Mouse (Mus musculus) T-helper 17 cell (primary cell): ENCODE data around the gene Rmdn2.

Experiments used
- in situ Hi-C, 2 experiments: fragments of 300-600 bp; cut with MboI, MseI; formaldehyde crosslinking; loops; 1 replicate in 1 of 2; 2 replicates in 1 of 2; pipeline ENCODE4 v1.15.1; 2025; ENCODE audit warnings: high pct_unique_total_duplicates in 2 of 2

Gene Rmdn2

DNA sequence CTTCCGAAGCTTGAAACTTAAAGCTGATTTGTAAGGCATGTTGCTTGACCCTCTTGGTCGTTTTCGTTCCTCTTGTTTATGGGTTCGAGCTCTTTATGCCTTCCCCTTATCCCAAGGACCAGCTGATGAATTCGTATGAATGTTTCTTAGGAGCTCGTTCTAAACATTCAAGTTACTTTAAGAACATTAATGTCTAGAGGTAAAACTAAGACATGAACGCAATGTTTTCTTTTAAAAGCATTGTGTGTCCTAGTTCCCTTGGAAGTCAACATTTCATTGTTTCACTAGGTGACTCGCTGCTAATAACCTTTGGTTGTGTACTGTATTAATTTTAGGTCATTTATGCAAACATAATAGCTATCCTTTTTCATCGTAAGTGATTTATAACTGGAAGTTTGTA, 4.2 kb downstream of the Rmdn2 start:
- in situ Hi-C loops = no loop called here

DNA sequence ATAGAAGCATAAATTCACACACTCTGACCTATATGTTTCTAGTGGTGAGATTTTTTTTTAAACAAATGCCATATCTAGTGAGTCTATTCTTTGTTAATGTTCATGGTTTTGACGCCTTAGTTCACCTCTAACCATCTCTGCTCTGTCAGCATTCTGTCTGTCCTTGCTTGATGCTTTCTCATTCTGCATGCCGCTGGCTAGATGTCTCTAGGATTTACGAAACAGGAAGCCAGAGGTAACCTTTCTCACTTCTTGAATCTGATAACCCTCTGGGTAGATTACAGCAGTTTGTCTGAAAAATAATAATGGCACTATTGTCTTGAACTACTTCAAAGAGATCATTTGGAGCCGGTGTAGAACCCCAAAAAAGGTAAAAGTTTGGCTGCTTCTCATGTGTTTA, 5.0 kb downstream of the Rmdn2 start:
- in situ Hi-C loops = no loop called here

DNA sequence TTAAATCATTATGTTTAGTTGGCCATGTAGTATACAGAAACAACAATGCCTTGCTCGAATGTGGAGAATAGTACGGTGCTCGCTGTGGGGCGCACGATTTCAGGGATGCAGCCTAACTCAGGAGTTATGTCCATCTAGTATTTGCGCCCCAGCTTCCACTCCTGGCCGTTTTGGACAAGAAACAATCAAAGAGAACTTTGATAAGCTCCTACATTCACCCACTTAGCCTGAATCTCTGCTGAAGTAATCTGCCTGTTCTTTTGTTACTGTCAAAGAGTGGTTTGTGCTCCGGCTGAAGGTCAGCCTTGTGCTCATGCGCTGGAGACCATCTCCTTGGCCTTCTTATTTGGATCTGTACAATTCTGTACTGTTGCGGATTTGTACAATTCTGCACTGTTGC, 6.8 kb downstream of the Rmdn2 start:
- in situ Hi-C loops = no loop called here

DNA sequence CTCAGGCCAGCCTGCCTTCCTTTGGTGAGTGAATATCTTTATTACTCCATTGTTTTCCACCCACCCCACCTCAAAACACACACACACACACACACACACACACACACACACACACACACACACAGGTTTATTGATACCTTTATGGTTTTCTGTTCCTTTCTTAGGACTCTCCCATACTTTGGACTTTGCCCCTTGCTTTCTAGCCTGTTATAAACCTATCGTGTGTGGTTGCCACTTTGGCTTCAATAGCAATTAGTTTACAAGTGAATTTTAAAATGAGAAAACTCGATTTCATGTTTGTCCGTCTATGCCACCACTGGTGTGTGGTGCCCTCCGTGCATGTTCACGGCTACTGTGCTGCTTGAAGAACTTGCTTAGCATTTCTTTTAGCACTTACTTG, 7.3 kb downstream of the Rmdn2 start:
- in situ Hi-C loops = no loop called here

DNA sequence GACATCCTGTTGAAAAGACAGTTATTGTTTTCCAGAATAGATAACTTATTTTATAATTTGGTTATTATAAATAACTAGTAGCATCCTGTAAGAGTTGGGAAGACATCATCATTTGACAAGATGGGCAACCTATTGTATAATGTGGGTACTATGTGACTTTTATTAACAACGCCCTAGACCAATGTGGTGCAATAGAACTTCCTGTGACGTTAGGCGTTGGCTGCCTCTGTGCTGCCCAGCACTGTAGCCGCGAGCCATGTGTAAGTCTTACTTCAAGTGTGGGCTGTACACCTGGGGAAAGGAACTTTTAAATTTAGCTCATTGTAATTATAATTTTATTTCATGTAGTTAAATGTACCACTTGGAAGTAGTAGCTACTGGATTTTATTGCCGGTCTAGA, 10.4 kb downstream of the Rmdn2 start:
- in situ Hi-C loops = no loop called here

DNA sequence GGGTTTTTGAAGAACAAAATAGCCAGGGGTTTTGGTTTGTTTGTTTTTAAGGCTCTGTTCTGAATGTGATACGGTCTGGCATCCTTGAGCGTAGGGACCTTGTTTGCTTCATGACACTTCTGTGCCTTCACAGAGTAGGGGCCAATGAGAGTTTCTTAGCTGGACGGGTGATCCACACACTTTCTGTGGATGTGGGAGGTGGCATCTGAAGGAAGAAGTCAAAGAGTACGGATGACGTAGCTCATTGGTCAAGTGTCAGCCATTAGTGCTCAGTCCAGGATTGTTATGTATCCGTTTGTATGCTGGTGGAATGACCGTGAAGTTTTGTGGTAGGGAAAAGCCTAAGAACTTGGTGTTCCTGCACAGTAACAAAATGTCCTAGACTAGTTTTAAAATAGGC, 10.9 kb downstream of the Rmdn2 start:
- in situ Hi-C loops = no loop called here

DNA sequence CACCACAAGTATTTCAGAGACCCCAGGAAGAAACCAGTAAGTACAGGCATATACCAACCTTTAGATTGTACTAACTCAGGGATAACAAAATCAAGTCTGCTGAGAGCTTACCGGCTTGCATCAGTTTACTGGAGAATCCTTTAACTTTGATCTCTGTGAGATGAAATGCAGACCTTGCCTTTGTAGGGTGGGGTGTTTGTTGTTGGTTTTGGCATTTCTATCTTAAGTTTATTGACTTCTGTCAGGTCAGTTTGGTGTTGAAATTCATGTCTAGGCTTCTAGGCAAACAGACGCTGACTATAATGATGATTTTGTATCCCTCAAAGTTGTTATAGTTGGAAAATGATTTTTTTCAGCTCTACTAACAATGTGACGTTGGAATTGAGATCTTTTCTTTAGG, 12.2 kb downstream of the Rmdn2 start:
- in situ Hi-C loops = no loop called here

DNA sequence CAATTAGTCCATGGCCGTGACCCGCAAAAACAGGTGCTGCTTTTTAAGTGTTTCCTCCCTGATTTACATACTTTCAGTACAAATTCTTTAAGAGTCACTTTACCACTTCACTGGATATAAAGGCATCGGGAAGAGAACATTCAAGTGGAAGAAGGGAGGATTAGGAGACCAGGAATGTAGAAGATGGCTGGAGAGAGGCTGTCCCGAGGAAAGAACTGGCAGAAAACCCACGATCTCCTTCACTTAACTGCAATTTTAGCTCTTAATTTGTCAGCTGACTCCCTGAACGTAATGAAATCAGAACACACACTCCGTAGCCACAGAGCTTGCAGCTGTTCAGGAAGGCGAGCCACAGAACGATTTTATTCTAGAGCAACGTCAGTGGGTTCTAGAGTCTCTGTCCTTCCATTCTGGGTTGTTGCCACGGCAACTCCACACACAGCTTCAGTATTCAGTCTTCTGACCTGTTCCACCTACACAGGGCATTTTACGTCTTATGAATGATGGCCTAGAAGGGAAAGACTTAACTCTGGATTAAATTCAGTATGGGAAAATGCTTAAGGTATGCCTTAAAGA, 14.7 kb downstream of the Rmdn2 start:
- in situ Hi-C loops = no loop called here

DNA sequence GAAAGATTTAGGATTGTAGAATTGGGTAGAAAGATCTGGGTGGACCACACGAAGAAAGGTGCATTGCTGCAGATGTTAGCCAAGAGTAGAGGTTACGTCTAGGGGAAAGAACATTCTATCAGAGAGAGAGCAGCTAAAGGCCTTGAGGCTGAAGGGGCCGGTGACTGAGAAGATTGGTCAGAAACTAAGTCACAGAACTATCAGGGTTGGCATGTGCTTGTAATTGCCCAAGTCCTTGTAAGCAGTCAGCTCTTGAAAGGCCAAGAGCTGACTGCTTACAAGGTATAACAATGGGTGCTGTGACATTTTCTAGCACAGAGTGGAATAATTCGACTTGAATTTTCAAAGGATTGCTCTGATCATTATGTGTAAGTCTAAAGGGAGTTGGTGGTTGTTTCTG, 38.2 kb downstream of the Rmdn2 start:
- in situ Hi-C loops = no loop called here

DNA sequence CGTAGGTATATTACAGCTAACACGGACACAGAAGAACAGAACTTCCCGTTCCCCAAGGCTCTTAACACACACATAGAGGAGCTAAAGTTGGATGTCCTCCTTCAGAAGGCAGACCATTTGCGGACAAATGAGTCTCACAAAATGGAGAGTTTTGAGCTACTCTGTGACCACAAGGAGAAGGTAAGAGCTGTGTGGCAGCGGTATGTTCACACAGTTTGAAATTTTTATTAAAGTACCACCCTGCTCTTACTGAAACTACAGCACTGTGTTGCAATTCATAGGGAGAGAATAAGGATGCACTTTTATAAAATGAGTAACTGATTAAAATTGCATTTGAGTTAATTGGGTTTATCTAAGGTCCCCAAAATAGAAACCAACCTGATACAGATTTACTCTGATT, 38.6 kb downstream of the Rmdn2 start:
- in situ Hi-C loops = no loop called here

DNA sequence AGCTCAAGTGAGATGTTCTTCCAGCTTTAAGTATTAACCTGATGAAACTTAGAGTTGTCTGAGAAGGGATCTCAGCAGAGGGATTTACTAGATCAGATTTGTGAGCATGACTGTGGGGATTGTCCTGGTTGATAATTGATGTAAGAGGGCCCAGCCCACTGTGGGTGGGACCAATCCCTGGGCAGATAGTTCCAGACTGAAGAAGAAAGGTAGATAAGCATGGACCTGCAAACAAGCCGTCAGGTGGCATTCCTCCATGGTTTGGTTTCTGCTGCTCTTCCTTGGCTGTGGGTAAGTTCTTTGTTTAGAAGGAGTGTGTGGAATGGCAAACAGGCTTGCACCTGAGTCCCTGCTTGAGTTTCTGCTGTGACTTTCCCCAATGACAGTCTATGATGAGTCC, 41.5 kb downstream of the Rmdn2 start:
- in situ Hi-C loops = no loop called here

DNA sequence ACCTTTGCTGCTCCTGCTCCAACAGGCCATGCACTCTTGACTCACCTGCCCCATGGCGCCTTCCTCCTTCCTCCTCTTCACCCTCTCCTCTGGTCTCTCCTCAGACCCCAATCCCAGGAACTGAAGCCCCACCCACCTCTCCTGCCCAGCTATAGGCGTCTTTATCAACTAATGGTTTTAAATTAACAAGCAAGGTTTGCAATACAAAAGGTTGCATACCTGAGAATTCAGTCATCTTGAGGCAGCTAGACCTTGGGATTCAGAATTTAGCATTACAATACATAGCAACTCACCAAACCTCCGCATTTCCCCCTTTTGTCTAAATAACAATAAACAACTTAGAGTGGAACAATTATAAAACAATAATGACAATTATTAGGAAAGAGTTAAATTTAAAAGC, 42.5 kb downstream of the Rmdn2 start:
- in situ Hi-C loops = no loop called here

DNA sequence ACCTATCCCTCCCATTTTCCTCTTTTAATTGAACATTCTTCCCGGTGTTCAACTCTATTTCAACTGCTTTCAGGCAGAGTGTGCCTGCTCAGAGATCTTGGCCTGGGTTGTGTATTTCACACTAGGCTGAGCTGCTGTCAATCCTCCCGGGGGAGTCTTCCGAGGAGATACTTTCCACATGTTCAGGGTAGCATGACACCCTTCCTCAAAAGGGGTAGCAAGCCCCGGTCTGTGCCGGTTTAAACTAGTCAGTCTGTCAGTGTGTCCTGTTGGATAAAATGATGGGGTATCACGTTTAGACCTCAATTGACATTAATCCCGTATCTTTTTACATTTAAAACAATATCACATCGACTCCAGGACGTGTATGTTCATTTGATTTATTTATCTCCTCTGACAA, 46.1 kb downstream of the Rmdn2 start:
- in situ Hi-C loops = loop anchor here in 1 of 2 experiments (5.0 kb wide), 1 partner anchor 180 kb away; no protein-coding TSS in a partner anchor

DNA sequence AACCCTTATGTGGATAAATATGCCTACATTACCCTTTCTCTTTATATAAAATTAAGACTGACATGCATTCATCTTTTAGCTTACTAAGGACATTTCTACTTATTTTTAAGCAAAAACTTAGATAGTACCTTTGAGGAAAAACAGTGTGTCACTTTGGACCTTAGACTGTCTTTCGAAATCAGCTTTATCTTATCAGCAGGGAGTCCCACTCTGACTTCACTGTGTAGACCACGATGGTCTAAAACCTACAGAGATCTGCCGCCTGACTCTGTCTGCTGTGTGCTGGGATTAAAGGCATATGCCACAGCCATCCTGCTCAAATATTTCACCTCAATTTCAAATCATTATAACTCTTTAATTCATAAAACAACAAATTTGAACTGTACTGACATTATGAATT, 46.8 kb downstream of the Rmdn2 start:
- in situ Hi-C loops = loop anchor here in 1 of 2 experiments (5.0 kb wide), 1 partner anchor 179 kb away; no protein-coding TSS in a partner anchor

DNA sequence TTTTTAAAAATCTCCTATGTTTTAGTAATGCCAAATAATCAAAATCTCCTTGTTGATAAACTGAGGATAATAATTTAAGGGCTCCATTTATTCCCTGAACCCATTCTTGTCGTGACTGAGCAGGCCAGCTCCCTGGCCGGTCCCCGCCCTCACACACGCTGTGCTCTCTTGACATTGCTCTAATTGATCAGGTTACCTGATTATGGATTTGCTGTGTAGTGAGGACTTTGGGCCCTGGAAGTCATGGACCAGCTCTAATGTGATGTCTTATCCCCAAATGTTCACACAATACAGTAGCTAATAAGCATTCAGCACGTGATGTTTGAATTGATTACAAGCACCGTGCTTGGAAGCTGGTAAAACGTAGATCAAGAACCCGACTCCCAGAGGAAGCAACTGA, 47.2 kb downstream of the Rmdn2 start:
- in situ Hi-C loops = loop anchor here in 1 of 2 experiments (5.0 kb wide), 1 partner anchor 178 kb away; no protein-coding TSS in a partner anchor

DNA sequence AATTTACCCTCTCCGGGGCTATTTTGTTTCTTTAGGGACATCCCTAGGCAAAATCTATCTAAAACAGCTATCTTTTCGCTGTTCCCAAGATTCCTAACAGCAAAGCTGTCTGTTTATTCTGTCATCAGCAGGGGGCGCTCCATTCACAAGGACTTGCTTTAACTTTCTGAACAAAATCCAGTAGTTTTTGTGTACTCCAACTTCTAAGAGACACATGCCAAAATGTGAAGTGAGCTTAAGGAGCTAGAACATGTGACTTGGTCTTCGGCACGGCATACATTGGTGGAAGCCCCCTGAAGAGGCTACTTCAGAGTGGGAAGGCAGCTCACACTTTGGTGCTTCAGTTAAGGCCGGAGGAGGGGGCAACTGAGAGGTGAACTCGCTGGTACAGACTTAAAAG, 49.7 kb downstream of the Rmdn2 start:
- in situ Hi-C loops = loop anchor here (5.0 to 10.0 kb wide), 2 partner anchors 173 to 346 kb away; no protein-coding TSS in a partner anchor

DNA sequence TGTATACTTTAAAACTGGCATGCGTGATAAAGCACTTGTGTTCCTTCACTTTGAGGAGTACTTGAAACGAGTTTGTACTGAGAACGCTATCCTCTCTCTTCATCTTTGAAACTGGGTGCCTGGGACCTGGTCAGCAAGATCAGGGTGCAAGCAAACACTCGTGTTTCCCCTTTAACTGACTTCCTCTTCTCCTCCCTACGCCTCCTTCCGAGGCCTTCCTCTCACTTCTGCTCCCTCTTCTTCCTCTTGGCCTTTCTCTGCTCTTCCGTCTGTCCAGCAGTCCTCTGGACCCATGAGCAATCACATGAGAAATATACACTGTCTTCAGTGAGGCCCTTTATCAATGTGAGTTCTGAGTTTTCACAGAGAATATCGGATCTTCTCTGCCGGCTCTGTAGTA, 50.2 kb downstream of the Rmdn2 start:
- in situ Hi-C loops = loop anchor here (5.0 to 10.0 kb wide), 2 partner anchors 173 to 345 kb away; no protein-coding TSS in a partner anchor

DNA sequence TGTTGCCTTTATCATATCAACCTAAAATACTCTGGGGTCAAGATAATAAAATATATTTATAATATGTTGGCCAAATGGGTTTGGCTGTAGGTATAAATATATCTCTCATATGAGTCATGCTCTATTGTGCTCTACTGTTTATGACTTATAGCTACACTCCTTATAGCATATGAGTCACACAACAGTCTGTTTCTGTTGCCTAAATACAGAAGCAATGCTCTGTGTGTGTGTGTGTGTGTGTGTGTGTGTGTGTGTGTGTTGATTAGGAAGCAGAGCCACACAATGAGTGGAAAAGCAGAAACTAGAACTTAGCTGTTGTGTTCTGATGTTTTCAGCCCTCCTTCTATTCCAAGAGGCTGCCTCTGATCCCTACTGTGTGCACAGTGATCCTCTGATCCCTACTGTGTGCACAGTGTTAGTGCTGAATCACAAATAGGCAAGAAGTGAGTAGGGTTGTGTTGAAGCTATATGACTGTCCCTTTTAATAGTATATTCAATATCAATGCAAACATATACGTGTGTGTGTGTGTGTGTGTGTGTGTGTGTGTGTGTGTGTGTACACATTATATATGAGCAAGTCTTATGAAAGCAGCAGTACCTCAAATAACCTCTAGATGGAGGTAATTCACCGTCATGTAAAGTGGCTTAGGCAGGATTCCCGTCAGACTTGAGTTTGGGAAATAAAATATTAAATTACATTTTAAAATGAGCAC, 51.9 kb downstream of the Rmdn2 start:
- in situ Hi-C loops = loop anchor here (5.0 to 10.0 kb wide), 2 partner anchors 171 to 344 kb away; no protein-coding TSS in a partner anchor

DNA sequence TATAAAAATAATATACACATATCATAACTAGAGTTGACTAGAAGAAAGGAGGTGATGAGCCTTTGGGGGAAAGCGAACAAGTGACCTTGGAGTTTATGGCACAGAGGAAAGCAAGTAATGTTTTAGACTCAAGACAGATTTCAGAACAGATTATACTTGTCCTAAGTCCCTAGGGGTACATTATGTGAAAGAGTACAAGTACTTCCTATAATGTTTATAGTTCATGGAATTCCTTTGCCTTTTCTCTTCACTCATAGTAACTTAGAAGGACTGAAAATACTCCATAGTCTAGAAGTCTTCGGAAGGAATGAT, 52.4 kb downstream of the Rmdn2 start:
- in situ Hi-C loops = loop anchor here (5.0 to 10.0 kb wide), 2 partner anchors 171 to 343 kb away; no protein-coding TSS in a partner anchor

DNA sequence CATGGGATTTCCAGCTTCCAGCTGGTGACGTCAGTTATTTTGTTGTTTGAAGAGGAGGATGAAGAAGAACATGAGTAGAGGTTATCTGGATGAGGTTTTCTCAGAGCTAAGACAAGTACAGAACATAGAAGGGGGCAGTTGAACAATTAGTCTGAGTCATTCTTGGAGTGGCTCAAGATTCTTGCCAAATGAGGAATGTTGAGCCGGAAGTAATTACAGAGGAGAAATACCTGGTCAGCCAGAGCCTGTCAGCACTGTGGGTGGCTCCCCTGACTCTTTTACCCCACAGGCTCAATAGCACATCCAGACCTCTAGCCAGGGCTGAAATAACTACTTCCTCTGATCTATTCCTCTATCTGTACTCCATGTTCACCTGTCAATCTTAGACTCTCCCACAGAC, 59.2 kb downstream of the Rmdn2 start:
- in situ Hi-C loops = no loop called here

DNA sequence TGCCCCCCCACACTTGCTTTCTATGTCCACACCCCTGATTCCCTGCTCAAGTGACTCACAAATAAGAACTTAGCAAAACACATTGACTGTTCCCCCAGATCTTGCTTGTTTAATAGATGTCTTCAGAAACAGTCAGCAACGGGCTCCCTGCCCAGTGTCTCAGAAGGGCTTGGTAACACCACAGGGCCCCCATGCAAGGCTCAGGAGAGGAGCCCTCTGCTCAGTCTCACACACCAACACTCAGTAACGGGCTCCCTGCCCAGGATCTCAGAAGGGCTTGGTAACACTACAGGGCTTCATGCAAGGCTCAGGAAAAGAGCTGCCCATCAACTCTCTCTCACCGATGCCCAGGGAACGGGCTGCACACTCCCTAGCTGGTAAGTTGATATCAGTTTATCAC, 83.4 kb downstream of the Rmdn2 start:
- in situ Hi-C loops = no loop called here

DNA sequence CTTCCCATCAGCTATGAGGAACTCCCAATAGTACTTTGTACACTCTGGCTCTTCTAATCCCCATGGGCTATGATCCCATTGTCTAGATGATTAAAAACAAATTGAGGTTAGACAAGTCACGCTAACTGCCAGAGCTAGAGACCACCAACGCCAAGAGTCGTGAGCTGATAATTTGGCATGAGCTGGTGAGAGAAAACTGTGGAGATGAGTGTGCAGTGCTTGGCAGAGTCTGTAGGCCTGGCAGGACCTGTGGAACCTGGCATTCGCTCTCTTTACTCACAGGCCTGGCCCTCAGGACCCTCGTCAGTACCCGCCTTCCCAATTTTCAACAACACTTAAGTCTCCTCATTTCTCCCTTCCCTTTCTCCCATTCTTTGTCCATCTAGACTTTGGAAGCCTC, 83.9 kb downstream of the Rmdn2 start:
- in situ Hi-C loops = no loop called here

DNA sequence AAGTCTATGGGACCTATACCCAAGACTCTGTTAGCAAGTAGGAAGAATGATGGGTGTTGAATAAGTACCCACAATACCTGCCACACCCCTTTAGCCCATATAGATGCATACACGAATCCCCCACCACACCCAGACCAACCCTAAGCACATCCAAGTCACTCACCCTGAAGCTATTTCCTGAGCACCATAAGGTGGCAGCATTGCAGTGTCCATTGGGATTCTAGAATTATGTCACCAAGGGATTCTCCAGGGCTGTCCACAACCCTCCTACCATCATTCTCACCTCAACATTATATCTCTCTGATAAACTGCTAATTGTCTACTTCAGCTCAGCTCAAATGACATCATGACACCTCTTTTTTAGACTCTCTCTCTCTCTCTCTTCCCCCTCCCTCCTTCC, 87.5 kb downstream of the Rmdn2 start:
- in situ Hi-C loops = no loop called here
